Mouse (Mus musculus) limb, embryonic 12.5 days (tissue): ENCODE data around the gene Golga4. TPM values are rescaled to one million over a fixed set of nuclear protein-coding genes. Genes with fewer than 3 reads are reported as not detected.

ENCODE experiments used
- ATAC-seq: fragments of 200-750 bp; cut with Nextera tagmentation; 2 replicates; pipeline ENCODE4 v1.8.0; 2017; ENCODE audit warnings: low read depth, moderate TSS enrichment; ENCODE audit not compliant: insufficient number of reproducible peaks, insufficient read depth, low FRiP score, low TSS enrichment
- H3K27ac ChIP-seq: fragments of 300-500 bp; sonication (generic); 2 replicates; pipeline ENCODE4 v1.5.1; 2016; ENCODE audit warnings: mild to moderate bottlenecking, moderate library complexity
- H3K27me3 ChIP-seq: fragments of 300-500 bp; sonication (generic); 2 replicates; pipeline ENCODE4 v1.6.1; 2016; ENCODE audit warnings: mild to moderate bottlenecking, moderate library complexity
- H3K36me3 ChIP-seq: fragments of 300-500 bp; sonication (generic); 2 replicates; pipeline ENCODE4 v1.6.1; 2016; ENCODE audit warnings: mild to moderate bottlenecking, moderate library complexity
- H3K4me1 ChIP-seq: fragments of 300-500 bp; sonication (generic); replicated peaks from 2 replicates; pipeline ENCODE4 v1.6.1; 2016
- H3K4me2 ChIP-seq: fragments of 300-500 bp; sonication (generic); 2 replicates; pipeline ENCODE4 v1.6.1; 2016; ENCODE audit warnings: mild to moderate bottlenecking, moderate library complexity
- H3K4me3 ChIP-seq: fragments of 300-500 bp; sonication (generic); replicated peaks from 2 replicates; pipeline ENCODE4 v1.5.1; 2016; ENCODE audit warnings: mild to moderate bottlenecking
- H3K9ac ChIP-seq: fragments of 300-500 bp; sonication (generic); replicated peaks from 2 replicates; pipeline ENCODE4 v1.6.1; 2016; ENCODE audit warnings: mild to moderate bottlenecking, moderate library complexity
- H3K9me3 ChIP-seq: fragments of 300-500 bp; sonication (generic); 2 replicates; pipeline ENCODE4 v1.6.1; 2016; ENCODE audit warnings: mild to moderate bottlenecking, moderate library complexity
- WGBS: fragments of 180-500 bp; shearing (Covaris S2); methylation state at CpG from one replicate; pipeline ENCODE4 v1.1.7; 2016; 5-methylcytosine and 5-hydroxymethylcytosine counted together
- polyA plus RNA-seq: library from polyadenylated mRNA; unstranded; fragments of >200 nt; fragmentation: Nextera tagmentation; extraction: Ambion mirVana; gene quantifications from 2 replicates; pipeline ENCODE4 v1.2.1, GENCODE M21; 2016

The Golga4 gene
- polyA plus RNA-seq, result 62.4 and 68.5 TPM in 2 replicates

DNA sequence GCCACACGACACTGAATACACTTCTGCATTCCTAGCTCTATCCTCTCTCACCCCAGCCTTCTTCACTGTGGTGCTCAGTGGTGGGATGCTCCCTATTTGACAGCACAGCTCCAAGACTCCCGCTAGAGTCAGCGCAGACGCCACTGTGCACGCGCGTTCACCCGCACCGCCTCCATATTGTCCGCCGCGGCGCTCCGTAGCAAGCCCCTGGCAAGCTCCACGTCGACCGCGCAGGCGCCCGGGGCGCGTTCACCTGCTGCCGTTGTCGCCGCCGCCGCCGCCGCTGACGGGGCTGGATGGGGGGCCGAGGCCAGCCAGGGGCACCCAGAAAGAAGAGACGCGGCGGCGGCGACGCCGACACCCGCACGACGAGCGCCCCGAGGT, at the start of gene Golga4:
Golga4 (plus strand) TSS at position 248 of the 384 bp plus-strand sequence.
- peak within 1 kb of the TSS; percentile 35; the same call in 1 of the 2 replicates for H3K27ac ChIP-seq
- H3K27me3 ChIP-seq, result no peaks in the 10 kb centered on the region
- H3K9me3 ChIP-seq, result no peaks in the 10 kb centered on the region
- H3K4me2 ChIP-seq, result peak within 1 kb of the TSS; percentile 91
- peak within 1 kb of the TSS; percentile 93 for H3K9ac ChIP-seq
- WGBS, result under 1% methylated on average over 43 of the region's 43 CpGs
- peak; percentile 80 for ATAC-seq
- peaks cover 31% of the 10 kb centered on the region for H3K4me1 ChIP-seq
- 0 out of 2 replicates have a peak, but pooled peaks cover 4% of the 10 kb centered on the region for H3K36me3 ChIP-seq
- H3K4me3 ChIP-seq, result peak within 1 kb of the TSS; percentile 98

DNA sequence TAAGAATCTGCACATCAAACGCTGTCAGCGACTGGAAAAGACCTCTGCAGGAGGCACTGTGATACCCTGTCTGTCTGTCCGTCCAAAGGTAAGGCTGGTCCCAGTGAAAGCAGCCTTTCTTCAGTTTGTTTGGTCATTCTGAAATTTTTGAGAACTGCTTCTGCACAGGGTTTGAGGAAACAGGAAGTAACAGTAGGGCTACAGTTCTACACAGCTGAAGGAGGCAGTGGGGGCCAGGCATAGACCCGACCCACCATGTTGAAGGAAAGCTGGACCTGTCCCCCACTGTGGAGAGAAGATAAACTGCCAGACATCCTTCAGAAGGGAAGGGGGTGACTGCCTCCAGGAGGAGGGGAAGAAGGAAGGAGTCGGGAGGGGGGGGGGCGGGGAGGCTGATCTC, 49.7 kb upstream of the Golga4 start:
- H3K27ac ChIP-seq, result no peak overlapping the region
- H3K4me2 ChIP-seq, result no peak overlapping the region
- no peak overlapping the region for H3K9ac ChIP-seq
- no peaks in the 10 kb centered on the region for H3K4me1 ChIP-seq
- no peak for ATAC-seq
- H3K9me3 ChIP-seq, result no peaks in the 10 kb centered on the region
- no peaks in the 10 kb centered on the region for H3K36me3 ChIP-seq
- H3K27me3 ChIP-seq, result peaks cover 16% of the 10 kb centered on the region; the same call in 1 of the 2 replicates
- no peak overlapping the region for H3K4me3 ChIP-seq
- 31% methylated on average over 5 of the region's 6 CpGs for WGBS

DNA sequence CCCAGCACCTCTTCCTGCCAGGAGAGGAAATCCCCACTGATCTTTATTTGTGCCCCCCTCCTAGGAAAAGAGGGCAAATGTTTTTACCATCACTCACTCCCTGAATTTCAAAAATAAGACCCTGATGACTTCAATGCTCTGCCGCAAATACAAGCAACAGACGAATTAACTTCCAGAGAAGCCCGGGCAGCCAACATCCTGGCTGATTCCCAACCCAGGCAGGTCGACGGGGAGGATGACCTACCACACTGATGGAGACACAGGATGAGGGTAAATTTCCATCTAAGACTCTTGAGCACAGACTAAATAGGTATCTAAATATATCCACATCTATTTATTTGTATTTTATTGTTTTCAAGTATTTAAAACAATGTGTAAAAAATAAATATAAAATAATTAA, 48.0 kb upstream of the Golga4 start:
- H3K4me3 ChIP-seq, result no peak overlapping the region
- peaks cover 19% of the 10 kb centered on the region for H3K27me3 ChIP-seq
- no peak overlapping the region for H3K9ac ChIP-seq
- no peaks in the 10 kb centered on the region for H3K9me3 ChIP-seq
- no peak for ATAC-seq
- WGBS, result 5% methylated on average over 5 of the region's 5 CpGs
- no peaks in the 10 kb centered on the region for H3K4me1 ChIP-seq
- H3K36me3 ChIP-seq, result no peaks in the 10 kb centered on the region
- H3K27ac ChIP-seq, result no peak overlapping the region
- no peak overlapping the region for H3K4me2 ChIP-seq

DNA sequence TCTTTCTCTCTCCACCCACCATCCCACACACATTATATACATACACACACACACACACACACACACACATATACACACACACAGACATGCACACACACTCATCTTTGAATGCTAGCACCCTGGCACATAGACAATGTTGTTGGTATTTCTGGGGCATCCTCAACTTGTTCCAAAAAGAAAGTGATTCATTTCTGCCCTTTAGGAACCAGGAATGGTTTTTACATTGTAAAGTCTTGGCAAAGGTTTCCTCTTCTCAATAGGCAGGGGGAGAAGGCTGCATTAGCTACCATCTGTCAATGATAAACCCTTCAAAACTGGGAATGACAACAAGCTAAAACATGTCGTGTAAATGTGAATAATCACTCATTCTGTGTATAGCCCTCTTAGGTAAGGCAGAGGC, 42.0 kb upstream of the Golga4 start:
- Histone ChIP-seq H3K4me3 (no peak overlapping the region), H3K9ac (no peak overlapping the region), H3K27ac (no peak overlapping the region), H3K4me2 (no peak overlapping the region), H3K9me3 (no peaks in the 10 kb centered on the region), H3K27me3 (peaks cover 35% of the 10 kb centered on the region), H3K36me3 (no peaks in the 10 kb centered on the region), H3K4me1 (peaks cover 5% of the 10 kb centered on the region; the same call in 1 of the 2 replicates)
- ATAC-seq, result no peak
- WGBS, result 88% methylated on average over 1 of the region's 1 CpGs

DNA sequence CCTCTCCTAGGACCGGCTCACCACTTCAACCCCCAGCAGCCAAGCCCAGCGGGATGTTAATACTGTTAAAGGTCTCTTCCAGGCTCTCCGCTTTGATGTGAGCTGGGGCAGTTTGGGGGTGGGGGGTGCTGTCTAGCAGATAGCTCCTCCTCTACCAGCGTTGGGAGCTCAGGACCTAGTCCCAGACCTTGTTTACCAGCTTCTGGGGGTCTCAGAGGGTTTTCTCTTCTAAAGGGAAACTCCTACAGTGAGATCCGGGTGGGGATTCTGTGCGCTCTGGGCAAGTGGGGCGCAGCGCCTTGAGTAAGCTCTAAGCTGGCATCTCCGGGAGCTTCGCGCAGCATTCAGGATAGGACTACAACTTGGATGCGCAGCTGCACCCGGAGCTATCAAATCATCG, 37.8 kb upstream of the Golga4 start:
- 2% methylated on average over 14 of the region's 14 CpGs for WGBS
- no peaks in the 10 kb centered on the region for H3K36me3 ChIP-seq
- no peak overlapping the region for H3K4me3 ChIP-seq
- peaks cover 71% of the 10 kb centered on the region for H3K27me3 ChIP-seq
- no peak for ATAC-seq
- H3K4me1 ChIP-seq, result peaks cover 5% of the 10 kb centered on the region; the same call in 1 of the 2 replicates
- H3K4me2 ChIP-seq, result peak overlapping the region; percentile 25
- H3K27ac ChIP-seq, result no peak overlapping the region
- H3K9ac ChIP-seq, result no peak overlapping the region
- H3K9me3 ChIP-seq, result no peaks in the 10 kb centered on the region

DNA sequence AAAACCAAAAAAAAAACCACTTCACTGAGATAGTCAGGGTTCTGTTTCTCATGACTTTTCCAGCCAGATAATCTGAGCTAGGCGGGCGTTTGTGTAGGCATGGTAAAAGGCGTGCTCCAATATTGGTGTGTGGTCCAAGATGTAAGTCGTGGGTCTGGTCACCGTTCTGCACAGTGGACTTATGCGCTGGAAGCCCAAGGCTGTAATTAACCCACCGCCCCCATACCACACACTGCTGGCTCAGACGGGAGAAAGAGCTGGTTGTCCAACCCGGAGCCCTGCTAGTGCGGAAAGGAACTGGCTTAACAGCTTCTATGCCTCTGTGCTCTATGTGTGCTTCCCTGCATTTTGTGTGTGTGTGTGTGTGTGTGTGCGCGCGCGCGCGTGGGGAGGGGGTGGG, 36.8 kb upstream of the Golga4 start:
- 7% methylated on average over 16 of the region's 16 CpGs for WGBS
- peaks cover 5% of the 10 kb centered on the region; the same call in 1 of the 2 replicates for H3K4me1 ChIP-seq
- no peak overlapping the region for H3K9ac ChIP-seq
- H3K9me3 ChIP-seq, result no peaks in the 10 kb centered on the region
- peak overlapping the region; percentile 32 for H3K4me2 ChIP-seq
- H3K27me3 ChIP-seq, result peaks cover 69% of the 10 kb centered on the region
- H3K4me3 ChIP-seq, result peak overlapping the region; percentile 9; the same call in 1 of the 2 replicates
- H3K27ac ChIP-seq, result no peak overlapping the region
- no peaks in the 10 kb centered on the region for H3K36me3 ChIP-seq
- peak; percentile 26 for ATAC-seq

DNA sequence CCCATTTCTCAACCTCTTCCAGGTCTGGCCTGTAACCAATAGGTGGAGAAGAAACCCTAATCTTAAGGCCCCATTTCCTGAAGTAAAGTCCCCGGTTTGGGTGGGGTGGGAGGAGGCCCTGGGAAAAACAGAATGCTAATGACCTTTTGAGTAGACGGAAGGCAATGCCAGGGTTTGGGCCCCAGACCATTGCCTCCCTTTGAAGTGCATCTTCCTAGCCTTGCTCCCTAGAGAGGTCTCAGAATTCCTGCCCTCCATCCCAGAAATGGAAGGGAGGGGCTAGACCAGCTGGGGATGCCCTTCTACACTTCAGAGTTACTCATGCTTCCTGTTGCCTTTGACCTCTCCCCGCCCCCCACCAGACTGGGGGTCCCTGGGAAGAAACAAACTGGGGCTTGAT, 34.8 kb upstream of the Golga4 start:
- no peak overlapping the region for H3K27ac ChIP-seq
- H3K27me3 ChIP-seq, result peaks cover 76% of the 10 kb centered on the region
- 6% methylated on average over 3 of the region's 3 CpGs for WGBS
- H3K4me2 ChIP-seq, result no peak overlapping the region
- no peak for ATAC-seq
- no peak overlapping the region for H3K4me3 ChIP-seq
- H3K4me1 ChIP-seq, result peaks cover 6% of the 10 kb centered on the region
- no peak overlapping the region for H3K9ac ChIP-seq
- H3K36me3 ChIP-seq, result no peaks in the 10 kb centered on the region
- H3K9me3 ChIP-seq, result no peaks in the 10 kb centered on the region

DNA sequence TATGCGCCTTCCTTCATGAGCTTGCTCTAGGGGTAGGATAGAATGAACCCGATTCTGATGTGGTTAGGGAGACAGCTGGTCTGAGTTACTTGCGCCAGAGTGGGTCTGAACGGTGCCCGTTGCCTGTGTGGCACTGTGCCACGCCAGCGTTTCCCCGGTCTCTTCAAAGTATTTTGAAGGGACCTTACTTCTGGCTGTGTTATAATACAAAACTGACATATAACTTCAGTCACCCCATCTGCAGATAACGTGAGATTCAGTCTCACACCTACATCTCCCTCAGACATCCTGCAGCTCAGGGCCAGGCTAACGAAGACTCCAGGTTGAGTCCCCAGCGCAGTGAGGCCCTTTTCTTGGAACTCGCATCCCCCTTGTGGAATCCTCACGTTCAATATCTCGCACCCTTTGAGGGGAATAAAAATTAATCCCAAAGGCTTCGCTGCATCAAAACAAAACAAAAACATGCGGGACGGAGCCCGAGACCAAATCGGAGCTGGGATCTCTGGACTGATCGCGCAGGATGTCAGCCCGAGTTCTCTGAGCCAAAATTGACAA, 29.8 kb upstream of the Golga4 start:
- peak overlapping the region; percentile 43 for H3K4me3 ChIP-seq
- H3K27me3 ChIP-seq, result peaks cover 83% of the 10 kb centered on the region
- H3K36me3 ChIP-seq, result no peaks in the 10 kb centered on the region
- H3K4me1 ChIP-seq, result peaks cover 30% of the 10 kb centered on the region
- H3K4me2 ChIP-seq, result peak overlapping the region; percentile 61
- whole genome bisulfite sequencing, result 2% methylated on average over 22 of the region's 22 CpGs
- H3K9me3 ChIP-seq, result no peaks in the 10 kb centered on the region
- H3K9ac ChIP-seq, result no peak overlapping the region
- ATAC-seq, result no peak
- H3K27ac ChIP-seq, result no peak overlapping the region

DNA sequence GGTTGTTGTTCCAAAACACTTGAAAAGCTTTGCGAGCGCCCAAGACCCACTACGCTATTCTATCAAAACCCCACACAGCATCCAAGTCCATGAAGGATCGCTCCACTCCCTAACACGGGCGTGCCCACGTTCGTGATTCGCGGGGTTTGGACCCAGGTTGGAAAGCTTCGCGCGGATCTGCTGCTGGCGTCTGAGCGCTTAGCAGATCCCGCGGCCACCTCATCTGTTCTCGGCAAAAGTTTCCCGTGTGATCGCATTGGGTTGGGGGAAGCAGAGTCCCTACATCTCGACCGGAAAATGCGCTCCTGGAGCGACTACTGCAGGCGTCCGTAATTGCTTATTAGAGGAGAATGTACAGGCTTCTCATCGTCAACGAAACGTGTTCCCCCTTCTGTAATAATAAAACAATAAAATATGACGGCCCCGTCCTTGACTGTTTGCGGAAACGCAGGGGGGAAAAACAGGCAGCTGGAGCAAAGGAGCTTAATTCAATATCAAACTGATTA, 29.2 kb upstream of the Golga4 start:
- Histone ChIP-seq H3K4me1 (peaks cover 30% of the 10 kb centered on the region), H3K4me3 (peak overlapping the region; percentile 43), H3K9me3 (no peaks in the 10 kb centered on the region), H3K36me3 (no peaks in the 10 kb centered on the region), H3K4me2 (peak overlapping the region; percentile 61), H3K9ac (no peak overlapping the region), H3K27ac (no peak overlapping the region), H3K27me3 (peaks cover 83% of the 10 kb centered on the region)
- no peak for ATAC-seq
- WGBS, result under 1% methylated on average over 33 of the region's 33 CpGs

DNA sequence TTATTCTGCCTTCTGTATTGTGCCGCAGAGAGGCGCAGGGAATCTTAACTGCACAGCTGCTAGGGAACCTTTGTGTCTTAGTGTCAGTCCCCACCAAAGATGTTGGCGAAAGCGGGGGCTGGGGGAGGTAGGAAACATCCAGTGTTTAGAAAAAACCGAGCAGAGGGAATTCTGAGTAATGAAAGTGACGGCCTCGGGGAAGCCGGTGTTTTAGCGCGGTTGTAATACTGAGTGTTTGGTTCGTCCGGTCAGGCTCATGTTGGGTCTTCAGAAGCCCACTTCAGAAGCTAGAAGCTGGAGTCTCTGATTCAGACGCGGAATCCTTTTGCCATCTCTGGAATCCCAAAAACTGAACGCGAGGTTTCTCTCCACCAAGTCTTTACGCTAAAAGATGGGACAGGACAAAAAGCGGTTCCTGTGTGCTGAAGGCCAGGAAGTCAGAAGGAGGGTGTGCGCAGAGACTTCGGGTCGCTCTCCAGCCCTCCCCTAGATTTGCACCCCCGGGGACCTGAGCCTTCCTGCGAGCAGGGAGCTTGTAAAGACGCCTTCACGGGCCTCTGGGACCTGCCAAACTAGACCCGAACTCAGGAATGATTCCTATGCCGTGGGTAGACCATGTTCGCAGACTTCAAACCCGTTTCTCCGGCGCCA, 28.7 kb upstream of the Golga4 start:
- Histone ChIP-seq H3K4me3 (peak overlapping the region; percentile 43), H3K27ac (no peak overlapping the region), H3K9me3 (no peaks in the 10 kb centered on the region), H3K4me1 (peaks cover 30% of the 10 kb centered on the region), H3K9ac (no peak overlapping the region), H3K27me3 (peaks cover 85% of the 10 kb centered on the region), H3K36me3 (no peaks in the 10 kb centered on the region), H3K4me2 (peak overlapping the region; percentile 61)
- WGBS, result under 1% methylated on average over 31 of the region's 31 CpGs
- no peak for ATAC-seq

DNA sequence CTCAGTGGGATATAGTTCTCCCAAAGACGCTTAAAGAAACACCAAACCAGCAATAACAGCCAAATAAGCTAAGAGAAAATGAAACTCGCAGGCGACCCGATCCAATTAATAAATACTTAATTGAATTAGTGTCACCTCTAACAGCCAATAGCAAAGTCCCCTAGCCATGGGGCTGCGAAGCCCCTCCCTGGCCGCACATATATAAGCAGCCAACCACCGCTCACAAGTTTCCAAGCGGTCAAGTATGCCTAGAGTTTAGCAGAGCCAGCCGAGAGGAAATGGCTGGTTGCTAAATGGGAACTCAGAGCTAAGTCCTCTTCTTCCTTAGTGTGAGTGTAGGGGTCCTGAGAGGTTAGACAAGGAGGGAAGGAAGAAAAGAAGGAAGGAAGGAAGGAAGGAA, 28.1 kb upstream of the Golga4 start, which contains the start of gene Eomes:
Eomes (plus strand) TSS at position 252 of the 400 bp plus-strand sequence.
- WGBS, result under 1% methylated on average over 9 of the region's 9 CpGs
- no peak within 1 kb of the TSS for H3K27ac ChIP-seq
- H3K9me3 ChIP-seq, result no peaks in the 10 kb centered on the region
- peaks cover 30% of the 10 kb centered on the region for H3K4me1 ChIP-seq
- H3K27me3 ChIP-seq, result peaks cover 85% of the 10 kb centered on the region
- peak within 1 kb of the TSS; percentile 43 for H3K4me3 ChIP-seq
- H3K36me3 ChIP-seq, result no peaks in the 10 kb centered on the region
- H3K9ac ChIP-seq, result peak within 1 kb of the TSS; percentile 47
- peak within 1 kb of the TSS; percentile 61 for H3K4me2 ChIP-seq
- ATAC-seq, result no peak
